ENCODE assay signal across 11 mouse cellular contexts in genomic region chr2:143081693-143082092, GRCm38 (mm10). TPM values are rescaled to one million over a fixed set of nuclear protein-coding genes. Genes with fewer than 3 reads are reported as not detected.
DNase-seq lines count a peak whose midpoint lies in the region; ATAC-seq and TF ChIP-seq lines count a peak whose summit lies in the region.
"Had no signal": no experiment of that assay in that cellular context is flagged by ENCODE, and none has a peak within 500 bp of the region (broad histone marks: within the 10 kb centered on the region; RNA-seq: fewer than 3 reads in every experiment).

No protein-coding gene starts in this region.

- intact Hi-C loops in gastrocnemius, adult 2 months (cut with DNase I), result no loop called here

- no peak overlapping the region for H3K4me3 ChIP-seq in brown adipose tissue, adult 24 weeks (ENCODE audit: insufficient read depth, low read depth, low read length)
- H3K4me3 ChIP-seq in gastrocnemius, adult 2 months, result no peak overlapping the region
- H3K4me3 ChIP-seq: embryonic facial prominence, embryonic 15.5 days had no signal

- peak; percentile 9 to 19 for DNase-seq in adrenal gland, postnatal 36 days
- no peak for DNase-seq in adrenal gland, adult 8-10 months
- DNase-seq in lung, postnatal 14 days, result peak; percentile 9
- no peak for DNase-seq in retina, embryonic 14.5 days (ENCODE audit: low spot score)
- no peak for DNase-seq in gastrocnemius, adult 2 months
- DNase-seq in thymus, postnatal 25 days, result no peak
- DNase-seq: right cerebral cortex, adult 18-20 months had no signal

- peak overlapping the region; percentile 69 for H3K27ac ChIP-seq in brown adipose tissue, adult 24 weeks (replicated peaks; ENCODE audit: low read depth, low read length)
- no peak overlapping the region for H3K27ac ChIP-seq in gastrocnemius, adult 2 months
- H3K27ac ChIP-seq: embryonic facial prominence, embryonic 15.5 days had no signal

- H3K4me1 ChIP-seq in brown adipose tissue, adult 24 weeks (ENCODE audit: control insufficient read depth, insufficient read depth, insufficient read length, low read length), result no peaks in the 10 kb centered on the region

- no peak for TF ChIP-seq CTCF in gastrocnemius, adult 2 months (IDR thresholded peaks at IDR 0.05)

- peak; percentile 44 to 51; a peak in 3 of 4 replicates for ATAC-seq in hematopoietic stem cell, adult 5-6 weeks (replicated peaks in 1 of 2; ENCODE audit: insufficient read depth in 1 of 2, low FRiP score in 2 of 2, low TSS enrichment in 1 of 2, low read depth in 1 of 2, poor library complexity in 2 of 2, severe bottlenecking in 2 of 2)
- ATAC-seq: Patski had no signal

RNA-seq across cellular contexts. Expression of gene Otor, which starts 3.4 kb away (rescaled TPM):
- total RNA-seq in adrenal gland, postnatal 36 days (2021), result not detected
- not detected for total RNA-seq in adrenal gland, adult 8-10 months (2022)
- not detected in 2 replicates for polyA plus RNA-seq in brown adipose tissue, adult 24 weeks (2012; ENCODE audit: insufficient read depth, insufficient read length, missing spikeins)
- not detected in 2 replicates for total RNA-seq in hematopoietic stem cell, adult 5-6 weeks (2017)
- total RNA-seq in gastrocnemius, adult 2 months (2021), result not detected
- polyA plus RNA-seq: Patski had no signal

RNA-seq across cellular contexts. Expression of gene Snrpb2, which starts 18.9 kb away (rescaled TPM):
- total RNA-seq in adrenal gland, postnatal 36 days (2021), result 10 to 100 TPM; 42.5 to 42.9 TPM
- 10 to 100 TPM; 38.5 to 46.3 (median 40.4) TPM for total RNA-seq in adrenal gland, adult 8-10 months (2022)
- polyA plus RNA-seq in brown adipose tissue, adult 24 weeks (2012; ENCODE audit: insufficient read depth, insufficient read length, missing spikeins), result 42.4 and 44.8 TPM in 2 replicates
- 88.6 and 116 TPM in 2 replicates for total RNA-seq in hematopoietic stem cell, adult 5-6 weeks (2017)
- total RNA-seq in gastrocnemius, adult 2 months (2021), result 10 to 100 TPM; 16.0 to 20.4 TPM

Comparison
In these comparisons a context has a peak if more than half of its experiments do, and no peak if none do; other contexts are left out.
1. DNase-seq: peak in adrenal gland, postnatal 36 days (2 of 2) and lung, postnatal 14 days (single experiment); none in adrenal gland, adult 8-10 months (single experiment), retina, embryonic 14.5 days (single experiment), gastrocnemius, adult 2 months (single experiment) and thymus, postnatal 25 days (single experiment).